Mouse (Mus musculus): ENCODE data around the gene Col6a1.

- TF ChIP-seq CTCF (IDR thresholded peaks at IDR 0.05; ENCODE audit: extremely low read depth, insufficient read depth, low read length) (no peak), POLR2A (IDR thresholded peaks at IDR 0.05; ENCODE audit: extremely low read depth, insufficient read depth, low read length) (no peak)
Observed at GRCm38 (mm10) chr10:76674581-76674980, 51.4 kb downstream of the Col6a1 start.

Data from cortical plate, adult 2 months (tissue).